Mouse (Mus musculus) liver, embryonic 16.5 days (tissue): ENCODE measurements around the gene Man2a2. TPM values are rescaled to one million over a fixed set of nuclear protein-coding genes. Genes with fewer than 3 reads are reported as not detected.

Experiments used
- ATAC-seq: fragments of 200-750 bp; cut with Nextera tagmentation; 2 replicates; pipeline ENCODE4 v1.8.0; 2017; ENCODE audit warnings: low read depth, mild to moderate bottlenecking, moderate number of reproducible peaks, moderate library complexity
- H3K27ac ChIP-seq: fragments of 300-500 bp; sonication (generic); 2 replicates; pipeline ENCODE4 v1.5.1; 2014; ENCODE audit warnings: mild to moderate bottlenecking, low read length
- H3K27me3 ChIP-seq: fragments of 300-500 bp; sonication (generic); 2 replicates; pipeline ENCODE4 v1.6.1; 2014; ENCODE audit warnings: low read depth, low read length, mixed read lengths; ENCODE audit not compliant: control insufficient read depth, insufficient read depth
- H3K36me3 ChIP-seq: fragments of 300-500 bp; sonication (generic); 2 replicates; pipeline ENCODE4 v1.6.1; 2014; ENCODE audit warnings: mild to moderate bottlenecking; ENCODE audit not compliant: control insufficient read depth, insufficient read depth
- H3K4me1 ChIP-seq: fragments of 300-500 bp; sonication (generic); 2 replicates; pipeline ENCODE4 v1.6.1; 2014; ENCODE audit warnings: low read depth, low read length, mixed read lengths; ENCODE audit not compliant: control insufficient read depth
- H3K4me2 ChIP-seq: fragments of 300-500 bp; sonication (generic); 2 replicates; pipeline ENCODE4 v1.6.1; 2014; ENCODE audit warnings: low read depth, low read length, mixed read lengths
- H3K4me3 ChIP-seq: fragments of 300-500 bp; sonication (generic); 2 replicates; pipeline ENCODE4 v1.5.1; 2014; ENCODE audit warnings: low read depth, mild to moderate bottlenecking, low read length
- H3K9ac ChIP-seq: fragments of 300-500 bp; sonication (generic); 2 replicates; pipeline ENCODE4 v1.6.1; 2014; ENCODE audit warnings: low read depth, low read length
- H3K9me3 ChIP-seq: fragments of 300-500 bp; sonication (generic); replicated peaks from 2 replicates; pipeline ENCODE4 v1.6.1; 2016; ENCODE audit warnings: low read length; ENCODE audit not compliant: control insufficient read depth
- WGBS: fragments of 180-500 bp; shearing (Covaris S2); extraction: QIAGEN DNeasy Blood & Tissue Kit; methylation state at CpG from one replicate; pipeline ENCODE4 v1.1.7; 2014; ENCODE audit not compliant: insufficient replicate concordance; 5-methylcytosine and 5-hydroxymethylcytosine counted together
- polyA plus RNA-seq: library from polyadenylated mRNA; unstranded; fragments of >200 nt; fragmentation: Nextera tagmentation; extraction: Ambion mirVana; gene quantifications from 2 replicates; pipeline ENCODE4 v1.2.1, GENCODE M21; 2015

Man2a2 gene
- polyA plus RNA-seq, 1 experiment from 2014 or later: 3.1 TPM

- ATAC-seq: no peak
- Histone ChIP-seq H3K27ac (no peak overlapping the region), H3K4me1 (peaks cover 5% of the 10 kb centered on the region), H3K4me2 (peak overlapping the region; percentile 79), H3K9ac (no peak overlapping the region), H3K4me3 (no peak overlapping the region), H3K36me3 (no peaks in the 10 kb centered on the region; the same call in 1 of the 2 replicates), H3K27me3 (peaks cover 27% of the 10 kb centered on the region), H3K9me3 (no peaks in the 10 kb centered on the region)
- WGBS: 52% methylated on average over 5 of the region's 5 CpGs
These were observed 1.7 kb downstream of the Man2a2 start for GRCm38 (mm10) chr7:80369461-80369860.

DNA sequence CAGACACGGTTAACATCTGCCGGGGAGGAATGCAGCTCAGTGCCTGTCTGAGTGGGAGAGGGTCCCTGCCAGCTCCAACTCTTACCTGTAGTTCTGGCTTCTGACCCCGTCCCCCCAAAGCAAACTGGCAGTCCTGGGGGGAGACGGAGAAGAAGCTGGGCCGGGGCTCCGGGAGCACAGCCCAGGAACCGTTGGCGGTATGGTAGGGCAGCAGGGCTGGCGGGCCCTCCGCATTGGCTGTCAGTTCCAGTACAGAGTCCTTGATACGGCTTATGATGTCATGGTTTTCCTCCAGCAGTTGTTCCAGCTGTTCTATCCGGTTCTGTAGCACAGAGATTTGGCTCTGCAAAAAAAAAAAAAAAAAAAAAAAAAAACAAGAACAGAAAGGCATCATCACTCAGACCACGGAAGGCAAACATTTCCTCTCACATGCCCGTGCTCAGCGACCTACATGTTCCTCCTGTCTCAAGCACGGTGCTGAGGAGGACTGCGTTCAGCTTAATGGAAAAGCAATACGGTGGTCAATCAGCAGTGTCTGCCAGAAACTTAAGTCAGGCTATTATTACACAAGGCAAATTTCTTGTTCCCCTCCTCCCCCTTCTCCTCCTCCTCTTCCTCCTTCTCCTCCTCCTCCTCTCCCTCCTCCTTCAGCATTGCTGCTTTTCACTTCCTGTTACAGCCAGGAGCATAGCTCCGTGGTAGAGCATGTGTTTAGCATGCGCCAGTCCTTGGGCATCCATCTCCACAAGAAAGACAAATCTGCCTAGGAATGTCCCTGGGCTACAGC lies 2.3 kb downstream of the Man2a2 start:
- Histone ChIP-seq H3K4me3 (no peak overlapping the region), H3K9ac (no peak overlapping the region), H3K27me3 (peaks cover 27% of the 10 kb centered on the region), H3K9me3 (no peaks in the 10 kb centered on the region), H3K27ac (no peak overlapping the region; the same call in 1 of the 2 replicates), H3K4me2 (0 out of 2 replicates have a peak overlapping the region, but pooled peaks have one; percentile 2), H3K4me1 (peaks cover 5% of the 10 kb centered on the region), H3K36me3 (no peaks in the 10 kb centered on the region; the same call in 1 of the 2 replicates)
- ATAC-seq: no peak
- 45% methylated on average over 20 of the region's 20 CpGs for WGBS

GRCm38 (mm10) chr7:80368009-80368408 lies 3.2 kb downstream of the Man2a2 start:
- Histone ChIP-seq H3K4me1 (peaks cover 5% of the 10 kb centered on the region), H3K9me3 (no peaks in the 10 kb centered on the region), H3K36me3 (no peaks in the 10 kb centered on the region; the same call in 1 of the 2 replicates), H3K4me3 (no peak overlapping the region), H3K27me3 (peaks cover 27% of the 10 kb centered on the region), H3K9ac (no peak overlapping the region), H3K27ac (no peak overlapping the region), H3K4me2 (no peak overlapping the region)
- WGBS: 78% methylated on average over 9 of the region's 9 CpGs
- ATAC-seq: no peak

DNA sequence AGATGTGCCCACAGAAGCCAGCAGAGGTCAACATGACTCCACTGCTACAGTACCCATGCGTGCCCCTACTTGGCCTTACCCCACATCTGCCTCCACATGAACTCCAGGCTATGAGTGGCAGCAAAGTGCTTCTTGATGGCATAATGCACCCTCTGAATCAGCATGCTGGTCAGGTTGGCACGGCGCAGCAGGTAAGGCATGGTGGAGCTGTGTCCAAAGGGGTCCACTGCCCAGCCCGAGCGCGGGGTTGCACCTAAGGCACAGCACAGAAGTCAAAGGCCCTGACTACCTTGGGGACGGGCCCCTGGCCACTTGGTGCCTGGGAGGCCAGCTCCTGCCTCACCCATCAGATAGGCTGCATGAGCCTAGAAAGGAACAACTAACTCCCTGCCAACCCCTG lies 3.9 kb downstream of the Man2a2 start:
- H3K4me1 ChIP-seq: peaks cover 5% of the 10 kb centered on the region
- peaks cover 27% of the 10 kb centered on the region for H3K27me3 ChIP-seq
- H3K4me2 ChIP-seq: no peak overlapping the region
- H3K27ac ChIP-seq: no peak overlapping the region
- 82% methylated on average over 7 of the region's 7 CpGs for WGBS
- no peak overlapping the region for H3K4me3 ChIP-seq
- H3K9me3 ChIP-seq: no peaks in the 10 kb centered on the region
- H3K36me3 ChIP-seq: no peaks in the 10 kb centered on the region; the same call in 1 of the 2 replicates
- no peak overlapping the region for H3K9ac ChIP-seq
- ATAC-seq: no peak

DNA sequence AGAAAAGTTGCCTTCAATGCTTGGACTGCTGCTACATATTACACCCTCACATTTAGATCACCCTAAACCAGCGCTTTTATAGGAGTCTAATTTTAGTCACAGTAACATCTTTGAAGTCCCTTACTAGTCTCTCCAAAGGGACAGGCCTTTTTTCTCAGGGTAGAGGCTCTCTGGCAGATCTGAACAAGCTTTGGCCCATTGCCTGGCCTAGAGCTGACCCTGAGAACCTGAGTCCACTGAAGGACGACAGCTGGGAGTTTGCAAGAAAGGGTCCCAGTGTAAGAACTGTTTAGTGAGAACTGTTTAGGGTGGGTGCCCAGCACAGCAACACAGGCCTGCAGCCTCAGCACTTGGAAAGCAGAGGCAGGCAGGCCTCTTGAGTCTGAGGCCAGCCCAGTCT lies 5.4 kb downstream of the Man2a2 start:
- H3K4me2 ChIP-seq: no peak overlapping the region
- no peak overlapping the region for H3K27ac ChIP-seq
- no peaks in the 10 kb centered on the region; the same call in 1 of the 2 replicates for H3K36me3 ChIP-seq
- no peak for ATAC-seq
- H3K9ac ChIP-seq: no peak overlapping the region
- H3K9me3 ChIP-seq: no peaks in the 10 kb centered on the region
- H3K4me1 ChIP-seq: peaks cover 5% of the 10 kb centered on the region; the same call in 1 of the 2 replicates
- H3K27me3 ChIP-seq: peaks cover 13% of the 10 kb centered on the region
- WGBS: 55% methylated on average over 2 of the region's 2 CpGs
- H3K4me3 ChIP-seq: no peak overlapping the region

GRCm38 (mm10) chr7:80360435-80360834 lies 10.7 kb downstream of the Man2a2 start:
- no peak; the same call in 1 of the 2 replicates for ATAC-seq
- no peaks in the 10 kb centered on the region for H3K9me3 ChIP-seq
- no peaks in the 10 kb centered on the region for H3K27me3 ChIP-seq
- no peak overlapping the region for H3K4me3 ChIP-seq
- no peak overlapping the region for H3K4me2 ChIP-seq
- H3K9ac ChIP-seq: no peak overlapping the region
- 35% methylated on average over 3 of the region's 3 CpGs for WGBS
- no peaks in the 10 kb centered on the region for H3K4me1 ChIP-seq
- H3K27ac ChIP-seq: no peak overlapping the region
- H3K36me3 ChIP-seq: no peaks in the 10 kb centered on the region; the same call in 1 of the 2 replicates

DNA sequence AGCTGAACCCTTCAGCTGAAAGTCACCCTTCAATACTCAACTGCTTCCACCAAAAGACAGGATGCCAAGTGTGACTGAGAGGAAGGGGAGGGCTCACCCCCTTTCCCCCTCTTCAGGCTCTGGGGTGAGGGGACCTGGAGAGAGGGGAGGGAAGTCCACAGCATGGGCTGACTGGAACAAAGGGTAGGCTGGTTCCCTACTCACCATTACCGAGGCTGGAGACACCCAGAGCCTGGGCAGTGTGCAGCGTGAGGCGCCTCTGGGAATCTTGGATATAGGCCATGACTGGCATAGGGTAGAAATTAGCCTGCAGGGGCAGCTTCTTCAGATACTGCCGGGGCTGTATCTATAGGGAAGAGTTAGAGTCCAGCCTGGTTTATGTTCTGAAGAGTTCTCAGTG lies 13.1 kb downstream of the Man2a2 start:
- no peaks in the 10 kb centered on the region for H3K4me1 ChIP-seq
- H3K9me3 ChIP-seq: no peaks in the 10 kb centered on the region
- no peak overlapping the region for H3K4me3 ChIP-seq
- no peak overlapping the region for H3K9ac ChIP-seq
- ATAC-seq: no peak
- 72% methylated on average over 4 of the region's 4 CpGs for WGBS
- H3K27me3 ChIP-seq: no peaks in the 10 kb centered on the region
- no peak overlapping the region for H3K27ac ChIP-seq
- H3K4me2 ChIP-seq: no peak overlapping the region
- no peaks in the 10 kb centered on the region for H3K36me3 ChIP-seq

DNA sequence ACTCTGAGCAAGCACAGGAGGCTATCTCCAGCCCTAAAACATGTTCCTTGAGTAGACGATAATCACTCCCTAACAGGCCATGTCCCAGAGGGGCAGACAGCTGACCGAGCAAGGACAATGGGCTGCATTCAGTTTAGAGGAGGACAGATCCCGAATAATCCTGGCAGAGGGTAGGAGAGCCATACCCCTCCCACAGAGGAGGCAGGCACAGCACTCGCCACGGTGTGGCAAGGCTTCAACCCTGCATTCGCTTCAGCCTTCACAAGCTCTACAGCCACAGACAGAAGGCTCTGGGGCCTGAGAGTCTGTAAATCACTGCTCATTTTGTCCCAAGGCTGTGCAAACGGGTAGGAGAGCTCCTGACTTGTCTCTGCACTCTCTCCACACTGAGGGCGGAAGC lies 14.0 kb downstream of the Man2a2 start:
- Histone ChIP-seq H3K9ac (no peak overlapping the region), H3K4me2 (no peak overlapping the region), H3K4me1 (no peaks in the 10 kb centered on the region), H3K36me3 (no peaks in the 10 kb centered on the region), H3K27me3 (no peaks in the 10 kb centered on the region), H3K4me3 (no peak overlapping the region), H3K9me3 (no peaks in the 10 kb centered on the region), H3K27ac (no peak overlapping the region)
- no peak for ATAC-seq
- WGBS: 68% methylated on average over 8 of the region's 8 CpGs

GRCm38 (mm10) chr7:80356351-80356750 lies 14.8 kb downstream of the Man2a2 start:
- Histone ChIP-seq H3K9me3 (no peaks in the 10 kb centered on the region), H3K27me3 (no peaks in the 10 kb centered on the region), H3K9ac (no peak overlapping the region), H3K27ac (no peak overlapping the region), H3K4me3 (no peak overlapping the region), H3K4me2 (no peak overlapping the region), H3K4me1 (no peaks in the 10 kb centered on the region), H3K36me3 (no peaks in the 10 kb centered on the region)
- 71% methylated on average over 13 of the region's 13 CpGs for WGBS
- ATAC-seq: no peak
